In the genomic region with DNA sequence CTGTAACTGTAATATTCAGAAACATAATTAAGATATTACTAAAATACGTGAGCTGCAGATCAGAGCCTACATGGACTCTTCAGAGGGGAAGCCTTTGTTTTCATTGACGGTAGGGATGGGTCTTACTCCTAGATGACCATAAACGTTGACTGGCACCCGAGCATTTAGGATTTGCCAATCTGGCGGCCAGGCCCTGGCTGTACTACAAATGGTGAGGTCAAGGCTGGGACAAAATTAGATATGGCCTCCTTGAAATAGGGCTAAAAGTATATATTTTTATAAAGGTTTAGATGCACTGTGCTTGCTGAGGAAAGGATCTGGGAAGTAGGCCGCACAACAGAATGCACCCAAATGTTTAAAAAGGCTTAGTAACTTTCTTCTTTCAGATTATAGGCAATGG, we compare ENCODE assay signal across 18 mouse cellular contexts. TPM values are rescaled to one million over a fixed set of nuclear protein-coding genes. Genes with fewer than 3 reads are reported as not detected.
A peak's percentile ranks its signal among the peaks of the same experiment; 100 is the strongest.
DNase-seq lines count a peak whose midpoint lies in the region; ATAC-seq and TF ChIP-seq lines count a peak whose summit lies in the region.
"Had no signal": no experiment of that assay in that cellular context is flagged by ENCODE, and none has a peak within 500 bp of the region (broad histone marks: within the 10 kb centered on the region; RNA-seq: fewer than 3 reads in every experiment).

No protein-coding gene starts in this region.

- no peak overlapping the region for H3K4me3 ChIP-seq in midbrain, embryonic 11.5 days (ENCODE audit: low read depth, low read length)
- H3K4me3 ChIP-seq in midbrain, embryonic 10.5 days: no peak overlapping the region
- peak overlapping the region; percentile 7; the same call in 1 of the 2 replicates for H3K4me3 ChIP-seq in hindbrain, postnatal 0 days (ENCODE audit: low read length)
- H3K4me3 ChIP-seq in embryonic facial prominence, embryonic 10.5 days: no peak overlapping the region
- H3K4me3 ChIP-seq: embryonic facial prominence, embryonic 12.5 days; midbrain, embryonic 15.5 days; neural tube, embryonic 13.5 days had no signal

- H3K27me3 ChIP-seq in midbrain, embryonic 11.5 days (ENCODE audit: control insufficient read depth, insufficient read depth, low read length): peaks cover 76% of the 10 kb centered on the region
- peaks cover 100% of the 10 kb centered on the region for H3K27me3 ChIP-seq in midbrain, embryonic 10.5 days (ENCODE audit: low read depth, poor library complexity, severe bottlenecking)
- no peaks in the 10 kb centered on the region for H3K27me3 ChIP-seq in hindbrain, postnatal 0 days (ENCODE audit: insufficient read depth, low read length)
- peaks cover 98% of the 10 kb centered on the region for H3K27me3 ChIP-seq in embryonic facial prominence, embryonic 10.5 days (replicated peaks; ENCODE audit: low read depth, poor library complexity, severe bottlenecking)
- H3K27me3 ChIP-seq: neural tube, embryonic 13.5 days; Patski had no signal

- H3K27ac ChIP-seq in midbrain, embryonic 11.5 days (ENCODE audit: low read depth, low read length): no peak overlapping the region
- no peak overlapping the region for H3K27ac ChIP-seq in midbrain, embryonic 10.5 days (replicated peaks)
- H3K27ac ChIP-seq in hindbrain, postnatal 0 days: no peak overlapping the region
- no peak overlapping the region for H3K27ac ChIP-seq in embryonic facial prominence, embryonic 10.5 days (replicated peaks)
- H3K27ac ChIP-seq: embryonic facial prominence, embryonic 12.5 days; midbrain, embryonic 15.5 days; neural tube, embryonic 13.5 days; stomach, postnatal 0 days had no signal

- no peak for ATAC-seq in midbrain, embryonic 11.5 days (ENCODE audit: low FRiP score)
- ATAC-seq in hindbrain, postnatal 0 days: no peak
- ATAC-seq: intestine, embryonic 16.5 days; midbrain, embryonic 15.5 days; Patski had no signal

- H3K9me3 ChIP-seq in midbrain, embryonic 11.5 days (ENCODE audit: control insufficient read depth, low read length): 0 out of 2 replicates have a peak, but pooled peaks cover 2% of the 10 kb centered on the region
- H3K9me3 ChIP-seq in midbrain, embryonic 10.5 days (replicated peaks): peaks cover 11% of the 10 kb centered on the region; the same call in 1 of the 2 replicates
- H3K9me3 ChIP-seq in hindbrain, postnatal 0 days (ENCODE audit: low read length): no peaks in the 10 kb centered on the region
- no peaks in the 10 kb centered on the region for H3K9me3 ChIP-seq in embryonic facial prominence, embryonic 10.5 days
- H3K9me3 ChIP-seq: embryonic facial prominence, embryonic 12.5 days; midbrain, embryonic 15.5 days; neural tube, embryonic 13.5 days had no signal

- 0 out of 2 replicates have a peak, but pooled peaks cover 3% of the 10 kb centered on the region for H3K4me1 ChIP-seq in midbrain, embryonic 11.5 days (ENCODE audit: control insufficient read depth, insufficient read depth, low read length)
- H3K4me1 ChIP-seq in midbrain, embryonic 10.5 days: peaks cover 18% of the 10 kb centered on the region
- no peaks in the 10 kb centered on the region; the same call in 1 of the 2 replicates for H3K4me1 ChIP-seq in hindbrain, postnatal 0 days (ENCODE audit: insufficient read depth, low read length)
- H3K4me1 ChIP-seq in embryonic facial prominence, embryonic 10.5 days: peaks cover 18% of the 10 kb centered on the region

- DNase-seq in adrenal gland, postnatal 10 days: peak; percentile 37
- no peak for DNase-seq in adrenal gland, postnatal 25 days
- peak; percentile 92 for DNase-seq in heart, adult 11 months
- no peak for DNase-seq in heart, adult 8-10 months (ENCODE audit: low spot score)
- peak; percentile 82 for DNase-seq in midbrain, embryonic 11.5 days (ENCODE audit: low spot score, missing footprints)
- no peak for DNase-seq in midbrain, embryonic 10.5 days (ENCODE audit: low spot score)
- no peak for DNase-seq in hindbrain, postnatal 0 days (ENCODE audit: low spot score)
- DNase-seq in embryonic facial prominence, embryonic 10.5 days (ENCODE audit: low spot score): no peak
- DNase-seq: gastrocnemius, postnatal 14 days; kidney, postnatal 10 days; thymus, postnatal 36 days had no signal

- H3K9ac ChIP-seq in midbrain, embryonic 11.5 days (ENCODE audit: low read length): no peak overlapping the region
- H3K9ac ChIP-seq in hindbrain, postnatal 0 days (replicated peaks; ENCODE audit: low read length): peak overlapping the region; percentile 33; the same call in 1 of the 2 replicates
- H3K9ac ChIP-seq: embryonic facial prominence, embryonic 12.5 days; midbrain, embryonic 15.5 days; neural tube, embryonic 13.5 days had no signal

- no peak overlapping the region for H3K4me2 ChIP-seq in midbrain, embryonic 11.5 days
- H3K4me2 ChIP-seq in hindbrain, postnatal 0 days (ENCODE audit: low read depth, low read length): peak overlapping the region; percentile 51
- H3K4me2 ChIP-seq: embryonic facial prominence, embryonic 12.5 days; midbrain, embryonic 15.5 days; neural tube, embryonic 13.5 days had no signal

- peaks cover 5% of the 10 kb centered on the region; the same call in 1 of the 2 replicates for H3K36me3 ChIP-seq in midbrain, embryonic 11.5 days (ENCODE audit: control insufficient read depth, insufficient read depth, low read length)
- peaks cover 11% of the 10 kb centered on the region for H3K36me3 ChIP-seq in midbrain, embryonic 10.5 days
- peaks cover 8% of the 10 kb centered on the region; the same call in 1 of the 2 replicates for H3K36me3 ChIP-seq in hindbrain, postnatal 0 days (ENCODE audit: insufficient read depth, low read length)
- peaks cover 16% of the 10 kb centered on the region for H3K36me3 ChIP-seq in embryonic facial prominence, embryonic 10.5 days (replicated peaks)
- H3K36me3 ChIP-seq: midbrain, embryonic 15.5 days had no signal

- no peak for TF ChIP-seq CTCF in hindbrain, postnatal 0 days (IDR thresholded peaks at IDR 0.05; ENCODE audit: low read depth)

- 91% methylated on average over 6 of the region's 6 CpGs for WGBS in midbrain, embryonic 11.5 days
- 92% methylated on average over 6 of the region's 6 CpGs for WGBS in midbrain, embryonic 10.5 days
- 52% methylated on average over 6 of the region's 6 CpGs for WGBS in hindbrain, postnatal 0 days
- WGBS in embryonic facial prominence, embryonic 10.5 days: 89% methylated on average over 6 of the region's 6 CpGs

RNA-seq across cellular contexts. Expression of a gene that starts 4.6 kb away (rescaled TPM):
- under 1 TPM; 0.48 to 0.69 TPM for total RNA-seq in adrenal gland, postnatal 10 days (2021)
- 1.1 TPM in 1 of 2 replicates, not detected in the other for total RNA-seq in adrenal gland, postnatal 25 days (2021)
- total RNA-seq in heart, adult 8-10 months (2022): under 1 TPM in 2 of 4 experiments, not detected in 2; 0.23 to 0.41 TPM
- polyA plus RNA-seq in midbrain, embryonic 11.5 days (2014; fragmentation: Nextera tagmentation; extraction: Ambion mirVana): 6.5 and 7.7 TPM in 2 replicates
- 2.7 and 3.9 TPM in 2 replicates for polyA plus RNA-seq in midbrain, embryonic 10.5 days (2016; fragmentation: Nextera tagmentation; extraction: Ambion mirVana)
- total RNA-seq in hindbrain, postnatal 0 days (2014; rRNA removed): 17.1 and 22.3 TPM in 2 replicates
- polyA plus RNA-seq in hindbrain, postnatal 0 days (2015; fragmentation: Nextera tagmentation; extraction: Ambion mirVana): 31.6 and 37.8 TPM in 2 replicates
- polyA plus RNA-seq in embryonic facial prominence, embryonic 10.5 days (2016; fragmentation: Nextera tagmentation; extraction: Ambion mirVana): 10.9 and 13.6 TPM in 2 replicates
- polyA plus RNA-seq: spleen, adult 2 months had no signal

RNA-seq across cellular contexts. Expression of a gene that starts 10.0 kb away (rescaled TPM):
- total RNA-seq in adrenal gland, postnatal 10 days (2021): 100 to 1,000 TPM; 212 to 228 TPM
- total RNA-seq in adrenal gland, postnatal 25 days (2021): 166 and 206 TPM in 2 replicates
- 100 to 1,000 TPM; 109 to 137 (median 121) TPM for total RNA-seq in heart, adult 8-10 months (2022)
- polyA plus RNA-seq in midbrain, embryonic 11.5 days (2014; fragmentation: Nextera tagmentation; extraction: Ambion mirVana): 14.1 and 15.8 TPM in 2 replicates
- polyA plus RNA-seq in midbrain, embryonic 10.5 days (2016; fragmentation: Nextera tagmentation; extraction: Ambion mirVana): 5.9 and 13.3 TPM in 2 replicates
- 73.5 and 97.2 TPM in 2 replicates for total RNA-seq in hindbrain, postnatal 0 days (2014; rRNA removed)
- polyA plus RNA-seq in hindbrain, postnatal 0 days (2015; fragmentation: Nextera tagmentation; extraction: Ambion mirVana): 71.0 and 76.8 TPM in 2 replicates
- polyA plus RNA-seq in embryonic facial prominence, embryonic 10.5 days (2016; fragmentation: Nextera tagmentation; extraction: Ambion mirVana): 8.0 and 17.0 TPM in 2 replicates

Comparison
In these comparisons a context has a peak if more than half of its experiments do, and no peak if none do; other contexts are left out.
1. DNase-seq: peak in adrenal gland, postnatal 10 days (single experiment), heart, adult 11 months (single experiment) and midbrain, embryonic 11.5 days (single experiment); none in adrenal gland, postnatal 25 days (single experiment), heart, adult 8-10 months (single experiment), midbrain, embryonic 10.5 days (single experiment), hindbrain, postnatal 0 days (single experiment) and embryonic facial prominence, embryonic 10.5 days (single experiment).